Mouse (Mus musculus): Measurements from ENCODE around the gene Creb3l4. TPM values are rescaled to one million over a fixed set of nuclear protein-coding genes. Genes with fewer than 3 reads are reported as not detected.

Gene Creb3l4
- polyA plus RNA-seq, 1 experiment from 2014 or later, result 0.47 TPM

- Histone ChIP-seq H3K36me3 (replicated peaks) (peaks cover 67% of the 10 kb centered on the region), H3K27ac (replicated peaks) (no peak overlapping the region), H3K4me3 (replicated peaks) (no peak overlapping the region), H3K9ac (no peak overlapping the region), H3K27me3 (no peaks in the 10 kb centered on the region), H3K9me3 (replicated peaks) (no peaks in the 10 kb centered on the region), H3K4me2 (no peak overlapping the region), H3K4me1 (replicated peaks) (no peaks in the 10 kb centered on the region)
- no peak for ATAC-seq (ENCODE audit: insufficient read depth)
- WGBS (ENCODE audit: insufficient replicate concordance), result 70% methylated on average over 16 of the region's 16 CpGs
These were observed 33.5 kb upstream of the Creb3l4 start for GRCm38 (mm10) chr3:90276858-90277257.

- 82% methylated on average over 11 of the region's 11 CpGs for WGBS (ENCODE audit: insufficient replicate concordance)
- no peak overlapping the region for H3K27ac ChIP-seq (replicated peaks)
These were observed 32.0 kb upstream of the Creb3l4 start for GRCm38 (mm10) chr3:90275286-90275685.

GRCm38 (mm10) chr3:90273855-90274254, 30.5 kb upstream of the Creb3l4 start:
- 90% methylated on average over 22 of the region's 22 CpGs for WGBS (ENCODE audit: insufficient replicate concordance)
- H3K4me1 ChIP-seq (replicated peaks), result peaks cover 4% of the 10 kb centered on the region; the same call in 1 of the 2 replicates
- no peak overlapping the region for H3K4me2 ChIP-seq
- H3K27ac ChIP-seq (replicated peaks), result no peak overlapping the region
- no peaks in the 10 kb centered on the region for H3K9me3 ChIP-seq (replicated peaks)
- no peak for ATAC-seq (ENCODE audit: insufficient read depth)
- H3K36me3 ChIP-seq (replicated peaks), result peaks cover 60% of the 10 kb centered on the region
- H3K4me3 ChIP-seq (replicated peaks), result no peak overlapping the region
- H3K27me3 ChIP-seq, result no peaks in the 10 kb centered on the region
- H3K9ac ChIP-seq, result no peak overlapping the region

More at GRCm38 (mm10) chr3:90275286-90275685, 32.0 kb upstream of the Creb3l4 start:
- Histone ChIP-seq H3K9me3 (replicated peaks) (no peaks in the 10 kb centered on the region), H3K27me3 (no peaks in the 10 kb centered on the region), H3K4me3 (replicated peaks) (no peak overlapping the region), H3K9ac (no peak overlapping the region), H3K36me3 (replicated peaks) (peaks cover 71% of the 10 kb centered on the region), H3K4me1 (replicated peaks) (no peaks in the 10 kb centered on the region), H3K4me2 (no peak overlapping the region)
- ATAC-seq (ENCODE audit: insufficient read depth), result no peak

- no peaks in the 10 kb centered on the region for H3K9me3 ChIP-seq (replicated peaks)
- peaks cover 47% of the 10 kb centered on the region for H3K36me3 ChIP-seq (replicated peaks)
- WGBS (ENCODE audit: insufficient replicate concordance), result 76% methylated on average over 9 of the region's 9 CpGs
These were observed 28.9 kb upstream of the Creb3l4 start for GRCm38 (mm10) chr3:90272170-90272569.

GRCm38 (mm10) chr3:90270784-90271183, 27.5 kb upstream of the Creb3l4 start:
- no peaks in the 10 kb centered on the region for H3K27me3 ChIP-seq
- no peak overlapping the region for H3K9ac ChIP-seq
- H3K4me1 ChIP-seq (replicated peaks), result peaks cover 34% of the 10 kb centered on the region
- H3K4me3 ChIP-seq (replicated peaks), result no peak overlapping the region
- no peaks in the 10 kb centered on the region for H3K9me3 ChIP-seq (replicated peaks)
- H3K27ac ChIP-seq (replicated peaks), result no peak overlapping the region
- no peak for ATAC-seq (ENCODE audit: insufficient read depth)
- H3K36me3 ChIP-seq (replicated peaks), result peaks cover 36% of the 10 kb centered on the region
- H3K4me2 ChIP-seq, result no peak overlapping the region
- WGBS (ENCODE audit: insufficient replicate concordance), result 75% methylated on average over 8 of the region's 8 CpGs

More at GRCm38 (mm10) chr3:90272170-90272569, 28.9 kb upstream of the Creb3l4 start:
- H3K27me3 ChIP-seq, result no peaks in the 10 kb centered on the region
- H3K4me1 ChIP-seq (replicated peaks), result peaks cover 20% of the 10 kb centered on the region
- H3K4me2 ChIP-seq, result no peak overlapping the region
- no peak overlapping the region for H3K4me3 ChIP-seq (replicated peaks)
- no peak overlapping the region for H3K9ac ChIP-seq
- ATAC-seq (ENCODE audit: insufficient read depth), result no peak
- H3K27ac ChIP-seq (replicated peaks), result no peak overlapping the region

GRCm38 (mm10) chr3:90268971-90269370, 25.7 kb upstream of the Creb3l4 start:
- 80% methylated on average over 16 of the region's 16 CpGs for WGBS (ENCODE audit: insufficient replicate concordance)
- no peak overlapping the region for H3K9ac ChIP-seq

GRCm38 (mm10) chr3:90268190-90268589, 24.9 kb upstream of the Creb3l4 start:
- ATAC-seq (ENCODE audit: insufficient read depth), result no peak
- no peak overlapping the region for H3K4me2 ChIP-seq

More at GRCm38 (mm10) chr3:90268971-90269370, 25.7 kb upstream of the Creb3l4 start:
- Histone ChIP-seq H3K4me3 (replicated peaks) (no peak overlapping the region), H3K36me3 (replicated peaks) (peaks cover 27% of the 10 kb centered on the region), H3K27ac (replicated peaks) (no peak overlapping the region), H3K9me3 (replicated peaks) (no peaks in the 10 kb centered on the region), H3K4me2 (no peak overlapping the region), H3K4me1 (replicated peaks) (peaks cover 44% of the 10 kb centered on the region), H3K27me3 (no peaks in the 10 kb centered on the region)
- ATAC-seq (ENCODE audit: insufficient read depth), result no peak

GRCm38 (mm10) chr3:90266901-90267775, 23.8 kb upstream of the Creb3l4 start:
- Histone ChIP-seq H3K27ac (replicated peaks) (peak overlapping the region; percentile 95), H3K4me2 (peak overlapping the region; percentile 97), H3K4me1 (replicated peaks) (peaks cover 44% of the 10 kb centered on the region), H3K36me3 (replicated peaks) (peaks cover 28% of the 10 kb centered on the region), H3K4me3 (replicated peaks) (peak overlapping the region; percentile 89), H3K9ac (peak overlapping the region; percentile 83; the same call in 1 of the 2 replicates), H3K27me3 (no peaks in the 10 kb centered on the region), H3K9me3 (replicated peaks) (no peaks in the 10 kb centered on the region)
- no peak for ATAC-seq (ENCODE audit: insufficient read depth)
- WGBS (ENCODE audit: insufficient replicate concordance), result 77% methylated on average over 20 of the region's 20 CpGs

More at GRCm38 (mm10) chr3:90268190-90268589, 24.9 kb upstream of the Creb3l4 start:
- H3K9me3 ChIP-seq (replicated peaks), result no peaks in the 10 kb centered on the region
- H3K27me3 ChIP-seq, result no peaks in the 10 kb centered on the region
- peaks cover 28% of the 10 kb centered on the region for H3K36me3 ChIP-seq (replicated peaks)
- 86% methylated on average over 11 of the region's 11 CpGs for WGBS (ENCODE audit: insufficient replicate concordance)
- H3K4me1 ChIP-seq (replicated peaks), result peaks cover 44% of the 10 kb centered on the region
- H3K27ac ChIP-seq (replicated peaks), result no peak overlapping the region
- no peak overlapping the region for H3K9ac ChIP-seq
- no peak overlapping the region for H3K4me3 ChIP-seq (replicated peaks)

GRCm38 (mm10) chr3:90265932-90266741, 22.8 kb upstream of the Creb3l4 start:
- Histone ChIP-seq H3K4me1 (replicated peaks) (peaks cover 44% of the 10 kb centered on the region), H3K27me3 (no peaks in the 10 kb centered on the region), H3K36me3 (replicated peaks) (peaks cover 32% of the 10 kb centered on the region), H3K4me2 (peak overlapping the region; percentile 97), H3K9me3 (replicated peaks) (no peaks in the 10 kb centered on the region), H3K4me3 (replicated peaks) (peak overlapping the region; percentile 89), H3K9ac (peak overlapping the region; percentile 83), H3K27ac (replicated peaks) (peak overlapping the region; percentile 95)
- 5% methylated on average over 16 of the region's 16 CpGs for WGBS (ENCODE audit: insufficient replicate concordance)
- ATAC-seq (ENCODE audit: insufficient read depth), result peak; percentile 1; the same call in 1 of the 2 replicates

GRCm38 (mm10) chr3:90265034-90265931, 22.0 kb upstream of the Creb3l4 start, which contains the start of gene Dennd4b:
Gene Dennd4b, plus strand, starts transcription at chr3:90265185.
- Histone ChIP-seq H3K9me3 (replicated peaks) (no peaks in the 10 kb centered on the region), H3K27me3 (no peaks in the 10 kb centered on the region), H3K4me3 (replicated peaks) (peak within 1 kb of the TSS; percentile 89), H3K36me3 (replicated peaks) (peaks cover 36% of the 10 kb centered on the region), H3K4me1 (replicated peaks) (peaks cover 44% of the 10 kb centered on the region), H3K27ac (replicated peaks) (peak within 1 kb of the TSS; percentile 95), H3K4me2 (peak within 1 kb of the TSS; percentile 97), H3K9ac (peak within 1 kb of the TSS; percentile 83)
- WGBS (ENCODE audit: insufficient replicate concordance), result under 1% methylated on average over 87 of the region's 87 CpGs
- peak; percentile 95 for ATAC-seq (ENCODE audit: insufficient read depth)
